Mouse (Mus musculus): ENCODE measurements at regions not wholly inside any gene's neighbourhood (a gene's known extent, or its start where the extent isn't known, plus 50 kb on each side); places are given as distances from the start of the nearest gene placed in this dataset.

- no peaks in the 10 kb centered on the region for H3K9me3 ChIP-seq (ENCODE audit: control insufficient read depth, low read length)
- no peak for ATAC-seq
- WGBS: 79% methylated on average over 6 of the region's 6 CpGs
- H3K27me3 ChIP-seq (replicated peaks; ENCODE audit: control insufficient read depth, insufficient read depth, low read length): no peaks in the 10 kb centered on the region
- H3K4me1 ChIP-seq (replicated peaks; ENCODE audit: control insufficient read depth, insufficient read depth, low read length): no peaks in the 10 kb centered on the region
- H3K4me2 ChIP-seq (ENCODE audit: low read length): no peak overlapping the region
- H3K27ac ChIP-seq (ENCODE audit: low read length): no peak overlapping the region
- H3K36me3 ChIP-seq (ENCODE audit: control insufficient read depth, insufficient read depth): no peaks in the 10 kb centered on the region
- H3K9ac ChIP-seq (replicated peaks; ENCODE audit: low read depth, low read length): no peak overlapping the region
- no peak overlapping the region for H3K4me3 ChIP-seq (replicated peaks; ENCODE audit: low read length)
Observed at GRCm38 (mm10) chr8:12041662-12042061, 201.4 kb downstream of the Tex29 start.

GRCm38 (mm10) chr8:12050841-12051240 is 210.6 kb downstream of the Tex29 start:
- Histone ChIP-seq H3K27ac (ENCODE audit: low read length) (no peak overlapping the region), H3K36me3 (ENCODE audit: control insufficient read depth, insufficient read depth) (no peaks in the 10 kb centered on the region), H3K4me3 (replicated peaks; ENCODE audit: low read length) (no peak overlapping the region), H3K4me2 (ENCODE audit: low read length) (no peak overlapping the region), H3K9me3 (ENCODE audit: control insufficient read depth, low read length) (no peaks in the 10 kb centered on the region), H3K27me3 (replicated peaks; ENCODE audit: control insufficient read depth, insufficient read depth, low read length) (no peaks in the 10 kb centered on the region), H3K9ac (replicated peaks; ENCODE audit: low read depth, low read length) (no peak overlapping the region), H3K4me1 (replicated peaks; ENCODE audit: control insufficient read depth, insufficient read depth, low read length) (peaks cover 10% of the 10 kb centered on the region)
- WGBS: 8% methylated on average over 5 of the region's 5 CpGs
- ATAC-seq: no peak

- Histone ChIP-seq H3K9me3 (ENCODE audit: control insufficient read depth, low read length) (no peaks in the 10 kb centered on the region), H3K4me2 (ENCODE audit: low read length) (no peak overlapping the region), H3K4me1 (replicated peaks; ENCODE audit: control insufficient read depth, insufficient read depth, low read length) (peaks cover 10% of the 10 kb centered on the region), H3K4me3 (replicated peaks; ENCODE audit: low read length) (no peak overlapping the region), H3K9ac (replicated peaks; ENCODE audit: low read depth, low read length) (no peak overlapping the region), H3K36me3 (ENCODE audit: control insufficient read depth, insufficient read depth) (no peaks in the 10 kb centered on the region), H3K27me3 (replicated peaks; ENCODE audit: control insufficient read depth, insufficient read depth, low read length) (no peaks in the 10 kb centered on the region), H3K27ac (ENCODE audit: low read length) (no peak overlapping the region)
- 0 out of 2 replicates have a peak, but pooled peaks have one; percentile 20 for ATAC-seq
- WGBS: 21% methylated on average over 12 of the region's 12 CpGs
Observed at GRCm38 (mm10) chr8:12051357-12051756, 211.1 kb downstream of the Tex29 start.

GRCm38 (mm10) chr8:12055931-12056330 is 215.7 kb downstream of the Tex29 start:
- Histone ChIP-seq H3K4me3 (replicated peaks; ENCODE audit: low read length) (no peak overlapping the region), H3K9ac (replicated peaks; ENCODE audit: low read depth, low read length) (no peak overlapping the region), H3K27ac (ENCODE audit: low read length) (no peak overlapping the region), H3K27me3 (replicated peaks; ENCODE audit: control insufficient read depth, insufficient read depth, low read length) (0 out of 2 replicates have a peak, but pooled peaks cover 2% of the 10 kb centered on the region), H3K4me2 (ENCODE audit: low read length) (no peak overlapping the region), H3K4me1 (replicated peaks; ENCODE audit: control insufficient read depth, insufficient read depth, low read length) (peaks cover 11% of the 10 kb centered on the region), H3K36me3 (ENCODE audit: control insufficient read depth, insufficient read depth) (no peaks in the 10 kb centered on the region), H3K9me3 (ENCODE audit: control insufficient read depth, low read length) (no peaks in the 10 kb centered on the region)
- WGBS: 91% methylated on average over 9 of the region's 9 CpGs
- no peak for ATAC-seq

GRCm38 (mm10) chr8:12061237-12061636 is 217.4 kb upstream of the A230072I06Rik start:
- no peak overlapping the region for H3K9ac ChIP-seq (replicated peaks; ENCODE audit: low read depth, low read length)
- no peaks in the 10 kb centered on the region for H3K36me3 ChIP-seq (ENCODE audit: control insufficient read depth, insufficient read depth)
- 30% methylated on average over 13 of the region's 13 CpGs for WGBS
- peaks cover 19% of the 10 kb centered on the region for H3K4me1 ChIP-seq (replicated peaks; ENCODE audit: control insufficient read depth, insufficient read depth, low read length)
- no peaks in the 10 kb centered on the region for H3K9me3 ChIP-seq (ENCODE audit: control insufficient read depth, low read length)
- peak overlapping the region; percentile 22 for H3K4me2 ChIP-seq (ENCODE audit: low read length)
- ATAC-seq: no peak
- peaks cover 5% of the 10 kb centered on the region; the same call in 1 of the 2 replicates for H3K27me3 ChIP-seq (replicated peaks; ENCODE audit: control insufficient read depth, insufficient read depth, low read length)
- no peak overlapping the region for H3K4me3 ChIP-seq (replicated peaks; ENCODE audit: low read length)
- no peak overlapping the region for H3K27ac ChIP-seq (ENCODE audit: low read length)

- H3K27me3 ChIP-seq (replicated peaks; ENCODE audit: control insufficient read depth, insufficient read depth, low read length): peaks cover 5% of the 10 kb centered on the region; the same call in 1 of the 2 replicates
- no peak overlapping the region for H3K4me3 ChIP-seq (replicated peaks; ENCODE audit: low read length)
- H3K4me1 ChIP-seq (replicated peaks; ENCODE audit: control insufficient read depth, insufficient read depth, low read length): peaks cover 19% of the 10 kb centered on the region
- no peak overlapping the region for H3K4me2 ChIP-seq (ENCODE audit: low read length)
- H3K27ac ChIP-seq (ENCODE audit: low read length): no peak overlapping the region
- H3K9ac ChIP-seq (replicated peaks; ENCODE audit: low read depth, low read length): no peak overlapping the region
- 69% methylated on average over 8 of the region's 8 CpGs for WGBS
- H3K36me3 ChIP-seq (ENCODE audit: control insufficient read depth, insufficient read depth): no peaks in the 10 kb centered on the region
- H3K9me3 ChIP-seq (ENCODE audit: control insufficient read depth, low read length): no peaks in the 10 kb centered on the region
- no peak for ATAC-seq
Observed at GRCm38 (mm10) chr8:12062710-12063109, 215.9 kb upstream of the A230072I06Rik start.

- 78% methylated on average over 7 of the region's 7 CpGs for WGBS
Observed at GRCm38 (mm10) chr8:12064664-12065063, 214.0 kb upstream of the A230072I06Rik start.

GRCm38 (mm10) chr8:12066454-12066853 is 212.2 kb upstream of the A230072I06Rik start:
- 73% methylated on average over 10 of the region's 10 CpGs for WGBS
- no peak overlapping the region for H3K27ac ChIP-seq (ENCODE audit: low read length)

More at GRCm38 (mm10) chr8:12064664-12065063, 214.0 kb upstream of the A230072I06Rik start:
- Histone ChIP-seq H3K9ac (replicated peaks; ENCODE audit: low read depth, low read length) (no peak overlapping the region), H3K27ac (ENCODE audit: low read length) (no peak overlapping the region), H3K36me3 (ENCODE audit: control insufficient read depth, insufficient read depth) (no peaks in the 10 kb centered on the region), H3K4me2 (ENCODE audit: low read length) (no peak overlapping the region), H3K4me3 (replicated peaks; ENCODE audit: low read length) (no peak overlapping the region), H3K27me3 (replicated peaks; ENCODE audit: control insufficient read depth, insufficient read depth, low read length) (peaks cover 5% of the 10 kb centered on the region; the same call in 1 of the 2 replicates), H3K9me3 (ENCODE audit: control insufficient read depth, low read length) (no peaks in the 10 kb centered on the region), H3K4me1 (replicated peaks; ENCODE audit: control insufficient read depth, insufficient read depth, low read length) (peaks cover 19% of the 10 kb centered on the region)
- no peak for ATAC-seq

GRCm38 (mm10) chr8:12073311-12073999 is 205.2 kb upstream of the A230072I06Rik start:
- WGBS: 77% methylated on average over 6 of the region's 6 CpGs
- no peak overlapping the region for H3K4me3 ChIP-seq (replicated peaks; ENCODE audit: low read length)
- ATAC-seq: no peak

More at GRCm38 (mm10) chr8:12066454-12066853, 212.2 kb upstream of the A230072I06Rik start:
- ATAC-seq: no peak
- no peaks in the 10 kb centered on the region for H3K9me3 ChIP-seq (ENCODE audit: control insufficient read depth, low read length)
- no peak overlapping the region for H3K9ac ChIP-seq (replicated peaks; ENCODE audit: low read depth, low read length)
- H3K4me1 ChIP-seq (replicated peaks; ENCODE audit: control insufficient read depth, insufficient read depth, low read length): peaks cover 9% of the 10 kb centered on the region; the same call in 1 of the 2 replicates
- no peak overlapping the region for H3K4me3 ChIP-seq (replicated peaks; ENCODE audit: low read length)
- H3K36me3 ChIP-seq (ENCODE audit: control insufficient read depth, insufficient read depth): no peaks in the 10 kb centered on the region
- H3K27me3 ChIP-seq (replicated peaks; ENCODE audit: control insufficient read depth, insufficient read depth, low read length): no peaks in the 10 kb centered on the region; the same call in 1 of the 2 replicates
- H3K4me2 ChIP-seq (ENCODE audit: low read length): no peak overlapping the region

More at GRCm38 (mm10) chr8:12073311-12073999, 205.2 kb upstream of the A230072I06Rik start:
- no peaks in the 10 kb centered on the region for H3K9me3 ChIP-seq (ENCODE audit: control insufficient read depth, low read length)
- no peaks in the 10 kb centered on the region for H3K27me3 ChIP-seq (replicated peaks; ENCODE audit: control insufficient read depth, insufficient read depth, low read length)
- no peak overlapping the region for H3K4me2 ChIP-seq (ENCODE audit: low read length)
- H3K36me3 ChIP-seq (ENCODE audit: control insufficient read depth, insufficient read depth): no peaks in the 10 kb centered on the region
- H3K9ac ChIP-seq (replicated peaks; ENCODE audit: low read depth, low read length): no peak overlapping the region
- H3K27ac ChIP-seq (ENCODE audit: low read length): no peak overlapping the region
- peaks cover 8% of the 10 kb centered on the region; the same call in 1 of the 2 replicates for H3K4me1 ChIP-seq (replicated peaks; ENCODE audit: control insufficient read depth, insufficient read depth, low read length)
